Mouse (Mus musculus) intestine, embryonic 15.5 days (tissue): ENCODE measurements around the gene Lsm2. TPM values are rescaled to one million over a fixed set of nuclear protein-coding genes. Genes with fewer than 3 reads are reported as not detected.
"Not testable (repeated sequence)": the region's sequence is repeated elsewhere in the genome, so short reads cannot be mapped to it uniquely, and the experiment has no call there.

Source experiments
- ATAC-seq: fragments of 200-750 bp; cut with Nextera tagmentation; 2 replicates; pipeline ENCODE4 v1.8.0; 2017; ENCODE audit warnings: moderate TSS enrichment, moderate library complexity
- H3K27ac ChIP-seq: fragments of 300-500 bp; sonication (generic); 2 replicates; pipeline ENCODE4 v1.5.1; 2015; ENCODE audit warnings: mild to moderate bottlenecking, inconsistent platforms
- H3K27me3 ChIP-seq: fragments of 300-500 bp; sonication (generic); replicated peaks from 2 replicates; pipeline ENCODE4 v1.6.1; 2015; ENCODE audit warnings: inconsistent platforms
- H3K36me3 ChIP-seq: fragments of 300-500 bp; sonication (generic); 2 replicates; pipeline ENCODE4 v1.6.1; 2015; ENCODE audit warnings: inconsistent platforms
- H3K4me1 ChIP-seq: fragments of 300-500 bp; sonication (generic); replicated peaks from 2 replicates; pipeline ENCODE4 v1.6.1; 2015; ENCODE audit warnings: inconsistent platforms
- H3K4me2 ChIP-seq: fragments of 300-500 bp; sonication (generic); replicated peaks from 2 replicates; pipeline ENCODE4 v1.6.1; 2015; ENCODE audit warnings: mild to moderate bottlenecking, inconsistent platforms
- H3K4me3 ChIP-seq: fragments of 300-500 bp; sonication (generic); replicated peaks from 2 replicates; pipeline ENCODE4 v1.5.1; 2015; ENCODE audit warnings: inconsistent platforms
- H3K9ac ChIP-seq: fragments of 300-500 bp; sonication (generic); 2 replicates; pipeline ENCODE4 v1.6.1; 2015; ENCODE audit warnings: inconsistent platforms
- H3K9me3 ChIP-seq: fragments of 300-500 bp; sonication (generic); 2 replicates; pipeline ENCODE4 v1.6.1; 2016; ENCODE audit warnings: inconsistent platforms
- WGBS: fragments of 180-500 bp; shearing (Covaris S2); methylation state at CpG from one replicate; pipeline ENCODE4 v1.1.7; 2015; 5-methylcytosine and 5-hydroxymethylcytosine counted together
- polyA plus RNA-seq: library from polyadenylated mRNA; unstranded; fragments of >200 nt; fragmentation: Nextera tagmentation; extraction: Ambion mirVana; gene quantifications from 2 replicates; pipeline ENCODE4 v1.2.1, GENCODE M21; 2015

Gene Lsm2
- polyA plus RNA-seq, 1 experiment from 2014 or later = 187 TPM

- H3K9me3 ChIP-seq = no peaks in the 10 kb centered on the region
- H3K9ac ChIP-seq = no peak overlapping the region
- H3K4me3 ChIP-seq = no peak overlapping the region
- H3K27ac ChIP-seq = no peak overlapping the region
- H3K4me2 ChIP-seq = no peak overlapping the region
- 84% methylated on average over 7 of the region's 7 CpGs for WGBS
- no peak for ATAC-seq
- no peaks in the 10 kb centered on the region for H3K27me3 ChIP-seq
- H3K36me3 ChIP-seq = no peaks in the 10 kb centered on the region
- H3K4me1 ChIP-seq = peaks cover 20% of the 10 kb centered on the region
These were observed 50.2 kb downstream of the Lsm2 start for GRCm38 (mm10) chr17:35031880-35032279.

GRCm38 (mm10) chr17:35032323-35032870 is 50.7 kb downstream of the Lsm2 start:
- no peak for ATAC-seq
- no peaks in the 10 kb centered on the region for H3K36me3 ChIP-seq
- 67% methylated on average over 8 of the region's 8 CpGs for WGBS
- no peak overlapping the region for H3K9ac ChIP-seq
- H3K4me1 ChIP-seq = peaks cover 20% of the 10 kb centered on the region
- H3K27ac ChIP-seq = no peak overlapping the region
- H3K27me3 ChIP-seq = no peaks in the 10 kb centered on the region
- no peaks in the 10 kb centered on the region for H3K9me3 ChIP-seq
- no peak overlapping the region for H3K4me2 ChIP-seq
- H3K4me3 ChIP-seq = no peak overlapping the region

- ATAC-seq, H3K9ac ChIP-seq, H3K4me2 ChIP-seq, H3K4me3 ChIP-seq, H3K27me3 ChIP-seq, H3K9me3 ChIP-seq, H3K27ac ChIP-seq, H3K36me3 ChIP-seq: not testable (repeated sequence)
- WGBS = 62% methylated on average over 1 of the region's 1 CpGs
- H3K4me1 ChIP-seq = peaks cover 13% of the 10 kb centered on the region; the same call in 1 of the 2 replicates
These were observed 52.0 kb downstream of the Lsm2 start for GRCm38 (mm10) chr17:35033703-35034102.

GRCm38 (mm10) chr17:35034896-35035295 is 53.2 kb downstream of the Lsm2 start:
- no peak overlapping the region for H3K4me2 ChIP-seq
- ATAC-seq = no peak
- no peak overlapping the region for H3K27ac ChIP-seq
- no peaks in the 10 kb centered on the region for H3K9me3 ChIP-seq
- H3K9ac ChIP-seq = no peak overlapping the region
- H3K36me3 ChIP-seq = no peaks in the 10 kb centered on the region
- peaks cover 5% of the 10 kb centered on the region; the same call in 1 of the 2 replicates for H3K4me1 ChIP-seq
- WGBS = 52% methylated on average over 6 of the region's 6 CpGs
- H3K4me3 ChIP-seq = no peak overlapping the region
- no peaks in the 10 kb centered on the region for H3K27me3 ChIP-seq

Other genes starting within 250 kb of the Lsm2 start
- 0.33 and 1.4 TPM in 2 replicates for gene C4b, start 238.0 kb upstream of the Lsm2 start, polyA plus RNA-seq
- gene Cyp21a1, start 177.3 kb upstream of the Lsm2 start, polyA plus RNA-seq = 0.38 and 18.1 TPM in 2 replicates
- 25.1 and 30.3 TPM in 2 replicates for gene Stk19, start 144.9 kb upstream of the Lsm2 start, polyA plus RNA-seq
- 51.8 and 58.6 TPM in 2 replicates for gene Dxo, start 144.8 kb upstream of the Lsm2 start, polyA plus RNA-seq
- 39.9 and 42.5 TPM in 2 replicates for gene Skiv2l, start 131.7 kb upstream of the Lsm2 start, polyA plus RNA-seq
- gene Nelfe, start 131.5 kb upstream of the Lsm2 start, polyA plus RNA-seq = 98.4 and 106 TPM in 2 replicates
- gene Cfb, start 119.3 kb upstream of the Lsm2 start, polyA plus RNA-seq = 52.1 and 63.5 TPM in 2 replicates
- gene Zbtb12, start 102.4 kb upstream of the Lsm2 start, polyA plus RNA-seq = 2.5 and 2.8 TPM in 2 replicates
- gene Gm20547, start 99.8 kb upstream of the Lsm2 start, polyA plus RNA-seq = not detected in 2 replicates
- 14.9 and 16.0 TPM in 2 replicates for gene C2, start 83.6 kb upstream of the Lsm2 start, polyA plus RNA-seq
- gene Ehmt2, start 83.4 kb upstream of the Lsm2 start, polyA plus RNA-seq = 61.2 and 67.6 TPM in 2 replicates
- 56.2 and 60.4 TPM in 2 replicates for gene Slc44a4, start 67.4 kb upstream of the Lsm2 start, polyA plus RNA-seq
- gene Neu1, start 50.6 kb upstream of the Lsm2 start, polyA plus RNA-seq = 118 and 134 TPM in 2 replicates
- gene Hspa1b, start 22.6 kb upstream of the Lsm2 start, polyA plus RNA-seq = 0.43 TPM in 2 replicates
- not detected in 2 replicates for gene Gm20481, start 11.9 kb upstream of the Lsm2 start, polyA plus RNA-seq
- gene Hspa1a, start 9.7 kb upstream of the Lsm2 start, polyA plus RNA-seq = 6.2 and 6.3 TPM in 2 replicates
- 0.16 and 0.78 TPM in 2 replicates for gene Hspa1l, start 9.2 kb upstream of the Lsm2 start, polyA plus RNA-seq
- 117 and 141 TPM in 2 replicates for gene Vars, start 19.1 kb downstream of the Lsm2 start, polyA plus RNA-seq
- gene Vwa7, start 34.7 kb downstream of the Lsm2 start, polyA plus RNA-seq = 0.21 and 0.35 TPM in 2 replicates
- gene Sapcd1, start 46.2 kb downstream of the Lsm2 start, polyA plus RNA-seq = 11.4 and 13.5 TPM in 2 replicates
- gene Msh5, start 64.9 kb downstream of the Lsm2 start, polyA plus RNA-seq = 3.0 and 3.1 TPM in 2 replicates
- gene Clic1, start 68.1 kb downstream of the Lsm2 start, polyA plus RNA-seq = 385 and 387 TPM in 2 replicates
- gene Ddah2, start 77.2 kb downstream of the Lsm2 start, polyA plus RNA-seq = 185 and 190 TPM in 2 replicates
- gene Ly6g6c, start 83.5 kb downstream of the Lsm2 start, polyA plus RNA-seq = not detected in 2 replicates
- 0.23 and 0.35 TPM in 2 replicates for gene Mpig6b, start 84.3 kb downstream of the Lsm2 start, polyA plus RNA-seq
- gene Ly6g6e, start 95.0 kb downstream of the Lsm2 start, polyA plus RNA-seq = 1.9 and 2.6 TPM in 2 replicates
- 5.8 and 5.9 TPM in 2 replicates for gene Ly6g6d, start 96.2 kb downstream of the Lsm2 start, polyA plus RNA-seq
- gene Ly6g6f, start 103.7 kb downstream of the Lsm2 start, polyA plus RNA-seq = 0.24 and 0.33 TPM in 2 replicates
- gene Abhd16a, start 107.4 kb downstream of the Lsm2 start, polyA plus RNA-seq = 92.1 and 96.4 TPM in 2 replicates
- gene Ly6g5c, start 126.4 kb downstream of the Lsm2 start, polyA plus RNA-seq = not detected in 2 replicates
- gene Ly6g5b, start 133.6 kb downstream of the Lsm2 start, polyA plus RNA-seq = 0.83 and 0.85 TPM in 2 replicates
- 17.7 and 19.1 TPM in 2 replicates for gene Gpank1, start 139.6 kb downstream of the Lsm2 start, polyA plus RNA-seq
- 248 and 271 TPM in 2 replicates for gene Csnk2b, start 140.2 kb downstream of the Lsm2 start, polyA plus RNA-seq
- gene D17H6S53E, start 144.5 kb downstream of the Lsm2 start, polyA plus RNA-seq = 13.6 and 13.7 TPM in 2 replicates
- gene Apom, start 150.2 kb downstream of the Lsm2 start, polyA plus RNA-seq = 10.4 and 13.7 TPM in 2 replicates
- gene Bag6, start 153.3 kb downstream of the Lsm2 start, polyA plus RNA-seq = 45.2 and 46.4 TPM in 2 replicates
- 125 and 131 TPM in 2 replicates for gene Prrc2a, start 183.0 kb downstream of the Lsm2 start, polyA plus RNA-seq
- gene Aif1, start 194.2 kb downstream of the Lsm2 start, polyA plus RNA-seq = 20.6 and 21.7 TPM in 2 replicates
- 18.9 and 19.4 TPM in 2 replicates for gene Lst1, start 206.6 kb downstream of the Lsm2 start, polyA plus RNA-seq
- gene Ltb, start 212.6 kb downstream of the Lsm2 start, polyA plus RNA-seq = 5.0 and 5.2 TPM in 2 replicates
- gene Tnf, start 220.1 kb downstream of the Lsm2 start, polyA plus RNA-seq = 0.19 TPM in 1 of 2 replicates, not detected in the other
- 1.1 TPM in 2 replicates for gene Lta, start 223.5 kb downstream of the Lsm2 start, polyA plus RNA-seq
- gene Gm16181, start 239.0 kb downstream of the Lsm2 start, polyA plus RNA-seq = 0.59 and 0.81 TPM in 2 replicates